Mouse (Mus musculus): ENCODE measurements at regions not wholly inside any gene's neighbourhood (a gene's known extent, or its start where the extent isn't known, plus 50 kb on each side); places are given as distances from the start of the nearest gene placed in this dataset.

DNA sequence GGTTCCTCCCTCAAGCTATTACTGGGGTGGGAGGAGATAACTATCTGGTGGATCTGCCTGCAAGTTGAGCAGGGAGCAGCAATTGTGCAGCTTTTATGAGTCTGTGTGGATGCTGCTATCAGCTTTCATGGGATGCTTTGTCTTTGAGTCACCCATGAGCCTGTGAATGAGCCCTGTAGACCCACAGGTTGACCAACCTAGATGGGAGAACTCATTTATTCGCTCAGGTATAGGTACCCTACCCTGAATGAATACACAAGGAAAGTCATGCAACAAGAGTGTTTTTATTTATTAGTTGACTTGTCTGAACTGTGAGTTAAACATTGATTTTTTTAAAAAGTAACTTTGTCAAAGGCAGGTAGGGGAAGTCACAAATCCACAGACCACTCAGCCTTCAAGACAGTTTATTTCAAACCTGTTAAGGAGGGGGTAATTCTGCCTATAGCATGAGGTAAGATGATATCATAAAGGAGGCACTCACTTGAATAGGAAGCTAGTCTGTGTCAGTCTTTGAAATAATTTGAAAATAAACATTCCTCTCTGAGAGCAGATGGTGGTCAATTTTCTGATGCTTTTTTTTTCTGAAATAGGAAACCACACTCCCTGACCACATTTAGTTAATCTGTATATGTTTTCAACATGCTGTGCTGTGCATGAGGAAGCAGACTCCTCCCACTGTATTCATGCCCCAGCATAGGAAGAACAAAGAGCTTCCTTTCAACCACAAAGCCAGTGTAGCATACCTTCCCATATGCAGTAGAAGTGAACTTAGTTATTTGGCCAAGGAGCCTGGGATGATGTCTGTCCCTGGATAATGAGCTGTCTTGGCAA lies 302.0 kb downstream of the Cmpk2 start:
- no peak for DNase-seq

DNA sequence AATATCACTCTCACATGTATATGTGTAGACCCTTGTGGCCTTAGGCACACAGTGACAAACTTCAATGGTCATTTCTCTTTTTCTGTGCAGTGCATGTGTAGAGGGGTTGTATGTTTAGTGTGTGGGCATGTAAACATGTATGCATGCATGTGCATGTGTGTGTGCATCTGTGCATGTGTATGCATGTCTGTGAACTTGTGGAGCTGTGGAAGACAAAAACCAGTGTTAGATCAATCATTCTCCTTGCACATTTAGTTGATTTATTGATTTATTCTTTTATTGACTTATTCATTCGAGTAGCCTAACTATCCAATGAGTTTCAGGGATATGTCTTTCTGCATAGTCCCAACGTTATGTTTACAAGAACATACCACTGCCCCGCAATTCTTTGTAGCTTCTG lies 298.5 kb downstream of the Cmpk2 start:
- no peak for DNase-seq

- no peak for DNase-seq
These were observed 289.8 kb downstream of the Cmpk2 start for GRCm38 (mm10) chr12:26758657-26759325.

DNA sequence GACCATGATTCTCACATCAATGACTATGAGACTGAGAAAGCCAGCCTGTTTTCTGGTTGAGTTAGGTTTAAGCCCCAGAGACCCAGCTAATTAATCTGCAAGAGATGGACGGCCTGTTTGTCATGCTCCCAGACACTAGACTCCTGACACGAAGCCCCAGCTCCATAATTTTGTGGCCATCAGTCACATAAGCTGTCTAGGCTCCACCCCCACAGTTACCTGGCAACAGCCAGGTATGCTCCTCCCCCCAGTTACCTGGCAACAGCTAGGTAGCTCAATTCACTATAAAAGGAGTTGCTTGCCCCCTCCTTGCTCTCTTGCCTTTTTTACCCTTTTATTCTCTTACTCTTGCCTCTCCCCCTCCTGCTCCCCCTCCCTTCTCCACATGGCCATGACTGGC lies 287.3 kb downstream of the Cmpk2 start:
- DNase-seq, result no peak

- DNase-seq, result no peak
These were observed 285.6 kb downstream of the Cmpk2 start for GRCm38 (mm10) chr12:26754611-26755010.

DNA sequence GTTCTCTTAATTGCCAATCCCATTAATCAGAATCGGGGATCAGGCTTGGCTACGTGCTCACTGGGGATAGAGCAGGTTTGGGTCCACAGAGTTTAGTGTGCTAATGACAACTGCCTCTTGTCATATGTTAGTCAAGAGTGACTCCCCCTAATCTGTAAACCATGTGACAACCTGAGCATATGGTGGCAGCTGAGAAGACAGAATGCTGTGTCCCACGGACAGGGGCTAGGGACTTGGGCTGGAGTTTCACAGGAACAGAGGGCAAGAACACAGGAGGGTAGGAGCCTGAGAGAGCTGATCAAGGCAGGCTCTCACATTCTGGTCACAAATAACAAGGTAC lies 265.5 kb downstream of the Cmpk2 start:
- DNase-seq, result no peak

DNA sequence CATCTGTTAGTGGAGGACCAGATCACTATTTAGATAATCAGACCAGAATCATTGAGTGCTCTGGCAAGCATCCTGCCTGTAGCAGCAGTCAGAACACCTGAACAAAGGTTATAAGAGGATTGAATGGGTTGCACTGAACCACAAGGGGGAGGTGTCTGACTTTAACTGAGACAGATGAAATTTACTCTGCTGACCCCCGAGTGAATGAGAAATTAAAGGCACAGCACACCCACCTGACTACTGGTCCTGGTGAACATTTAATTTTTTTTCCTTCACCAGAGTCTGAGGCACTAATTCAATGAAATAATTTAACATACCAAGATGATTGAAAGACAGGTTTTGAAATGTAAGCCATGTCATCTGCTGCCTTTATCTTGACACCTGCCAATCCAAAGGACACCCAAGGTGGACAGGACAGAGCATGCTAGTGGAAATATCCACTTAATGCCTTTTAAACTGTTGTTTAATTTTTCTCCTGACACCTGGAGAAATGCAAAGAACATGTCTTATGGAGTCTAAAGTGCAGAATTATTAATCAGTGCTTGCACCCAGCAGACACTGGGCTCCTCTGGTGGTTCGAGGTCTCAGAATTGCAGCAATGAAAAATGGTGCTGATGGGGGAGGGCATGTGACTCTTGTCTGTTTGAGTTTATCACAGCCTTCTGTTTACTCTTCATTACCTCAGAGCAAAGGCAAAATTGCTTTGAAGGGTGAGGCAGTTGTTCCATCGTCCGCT lies 265.0 kb downstream of the Cmpk2 start:
- DNase-seq, result no peak

DNA sequence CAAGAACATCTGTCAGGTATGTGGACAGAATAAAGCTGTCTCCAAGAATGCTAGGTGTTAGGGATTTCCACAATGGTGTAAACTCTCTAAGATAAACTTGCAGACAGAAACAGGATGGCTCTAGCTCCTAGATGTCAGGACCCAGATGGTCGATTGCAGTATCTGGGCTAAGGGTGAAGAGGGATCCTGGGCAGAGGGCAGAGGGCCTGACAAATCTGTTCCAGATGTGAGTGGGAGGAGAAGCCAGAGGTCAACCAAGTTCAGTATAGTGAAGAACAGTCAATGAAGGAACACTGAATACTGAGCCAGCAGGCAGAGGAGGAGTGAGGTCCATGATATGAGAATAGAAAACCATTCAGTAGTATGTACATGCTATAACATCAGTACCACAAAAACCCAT lies 254.4 kb downstream of the Cmpk2 start:
- no peak for DNase-seq

GRCm38 (mm10) chr12:26698838-26699237 lies 229.8 kb downstream of the Cmpk2 start:
- DNase-seq, result no peak

GRCm38 (mm10) chr12:26688048-26688447 lies 219.0 kb downstream of the Cmpk2 start:
- no peak for DNase-seq

DNA sequence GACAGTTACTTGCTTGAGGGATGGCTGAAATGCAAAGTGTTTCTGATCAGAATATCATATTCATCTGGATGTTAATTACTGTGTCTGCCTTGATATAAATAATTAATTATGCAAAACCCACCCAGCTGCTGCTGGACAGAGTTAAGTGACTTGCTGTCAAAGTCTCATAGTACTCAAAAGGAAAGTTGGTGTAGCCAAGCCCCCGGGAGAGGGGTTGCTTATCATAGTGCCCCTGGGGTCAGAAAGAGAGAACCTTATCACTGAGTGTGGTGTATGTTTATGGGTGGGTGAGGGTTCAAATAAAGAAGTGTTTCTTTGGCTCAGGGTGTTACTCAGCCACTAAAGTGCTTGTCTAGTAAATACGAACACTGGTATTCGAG lies 211.6 kb downstream of the Cmpk2 start:
- no peak for DNase-seq

GRCm38 (mm10) chr12:26679887-26680567 lies 211.0 kb downstream of the Cmpk2 start:
- DNase-seq, result no peak

DNA sequence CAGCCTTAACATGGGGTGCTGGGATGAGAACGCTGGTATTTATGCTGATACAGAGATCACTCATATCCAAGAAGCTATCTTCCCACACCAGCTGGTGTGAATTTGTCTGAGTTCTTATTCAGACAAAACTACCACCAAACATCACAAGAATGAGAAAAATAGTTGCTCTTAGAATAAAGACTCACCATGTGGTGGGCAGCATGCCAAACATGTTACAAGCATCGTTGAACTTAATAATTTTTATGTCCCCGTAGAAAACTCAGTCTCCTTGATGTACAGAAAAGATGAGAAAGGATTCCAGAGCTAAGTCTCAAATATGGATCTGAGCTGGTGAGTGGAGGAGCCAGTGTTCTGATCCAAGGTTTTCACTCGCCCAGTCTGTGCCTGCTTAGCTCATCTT lies 196.5 kb downstream of the Cmpk2 start:
- no peak for DNase-seq

DNA sequence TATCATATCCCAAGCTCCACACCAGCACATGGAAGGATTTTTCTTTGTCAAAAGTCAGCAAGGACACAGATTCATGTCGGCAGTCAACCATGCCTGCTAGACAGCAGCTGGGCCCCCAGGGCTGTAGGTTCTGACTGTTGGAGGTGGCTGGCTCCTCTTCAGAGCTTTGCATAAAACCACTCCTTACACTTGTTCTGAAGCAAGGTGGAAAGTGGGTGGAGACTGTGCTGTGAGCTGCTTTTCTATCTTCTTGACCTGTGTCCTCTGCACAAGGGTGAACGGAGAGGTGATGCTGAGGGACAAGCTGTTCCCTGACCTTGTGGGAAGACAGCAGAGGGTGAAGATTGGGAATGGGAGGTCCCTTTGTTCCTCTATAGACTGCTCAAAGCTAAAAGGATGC lies 185.2 kb downstream of the Cmpk2 start:
- DNase-seq, result no peak

DNA sequence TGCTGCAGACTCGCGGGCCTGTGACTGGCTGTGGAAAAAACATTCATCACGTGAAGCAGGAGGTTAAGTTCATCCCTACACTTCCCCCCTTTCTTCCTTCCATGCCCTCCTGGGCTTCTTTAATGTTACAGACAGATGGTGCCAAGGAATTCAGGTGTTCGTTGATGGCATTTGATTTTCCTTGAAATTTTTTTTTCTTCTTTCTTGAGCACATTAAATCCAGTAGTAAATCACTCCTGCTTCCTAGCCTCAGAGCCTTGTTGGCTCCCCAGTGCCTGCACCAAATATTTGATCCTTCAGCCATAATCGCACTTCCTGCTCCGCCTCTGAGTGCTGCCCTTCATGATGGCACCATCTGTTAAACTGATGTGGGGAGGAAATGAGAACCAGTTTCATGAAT lies 184.8 kb downstream of the Cmpk2 start:
- DNase-seq, result no peak

GRCm38 (mm10) chr12:26646141-26646540 lies 177.1 kb downstream of the Cmpk2 start:
- DNase-seq, result no peak

DNA sequence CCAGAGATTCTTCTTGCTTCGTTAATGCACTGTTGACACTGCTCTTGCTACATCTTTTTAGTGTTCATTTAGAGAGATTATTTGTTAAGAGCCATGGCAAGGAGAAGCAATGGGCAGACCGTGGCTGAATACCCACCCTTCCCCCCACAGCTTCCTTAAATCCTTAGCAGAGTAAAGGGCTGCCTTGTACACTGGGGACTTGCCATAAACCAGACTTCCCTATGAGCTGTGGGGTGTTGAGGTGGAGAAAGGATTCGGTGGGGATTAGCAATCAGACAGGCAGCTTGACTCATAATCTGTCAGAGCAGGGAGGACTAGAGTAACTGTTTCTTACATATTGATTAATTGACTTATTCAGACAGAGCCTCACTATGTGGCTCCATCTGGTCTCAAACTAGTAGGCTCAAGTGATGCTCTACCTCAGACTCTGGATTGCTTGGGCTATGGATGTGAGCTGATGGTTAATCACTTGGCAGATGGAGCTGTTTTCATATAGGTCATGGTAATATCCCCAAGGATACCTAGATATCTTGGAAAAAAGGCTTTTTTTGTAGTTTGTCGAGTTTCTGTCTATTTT lies 166.7 kb downstream of the Cmpk2 start:
- no peak for DNase-seq

DNA sequence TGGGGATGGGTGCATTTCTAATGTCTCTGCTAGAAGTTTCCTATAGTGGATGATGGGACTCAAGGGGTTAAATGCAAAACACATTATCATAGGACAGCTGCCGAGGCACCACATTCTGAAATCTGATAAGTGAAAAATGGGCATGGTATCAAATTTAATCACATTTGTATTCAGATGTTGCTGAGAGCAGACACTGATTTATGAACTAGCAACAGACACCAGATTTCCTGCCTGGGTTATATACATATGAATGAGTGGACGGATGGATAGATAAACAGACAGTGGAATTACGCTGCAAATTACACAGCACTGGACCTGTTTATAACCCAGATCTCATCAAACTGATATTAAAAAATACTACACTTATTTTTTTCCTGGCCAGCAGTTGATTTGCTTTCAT lies 166.2 kb downstream of the Cmpk2 start:
- no peak for DNase-seq

DNA sequence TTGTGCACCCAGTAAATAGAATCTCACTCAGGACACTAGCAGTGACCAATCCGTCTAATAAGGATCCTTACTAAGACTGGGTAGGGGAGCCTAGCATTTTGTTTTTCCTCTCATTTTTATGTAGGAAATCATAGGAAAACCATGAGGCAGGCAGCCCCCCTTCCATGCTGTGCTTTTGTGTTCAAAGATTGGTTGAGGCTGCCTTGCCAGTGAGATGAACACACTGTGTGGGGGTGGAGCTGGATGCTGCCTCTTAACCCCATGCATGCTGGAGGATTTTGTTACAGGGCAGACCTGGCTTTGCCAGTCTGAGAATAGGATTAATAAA lies 162.8 kb downstream of the Cmpk2 start:
- DNase-seq, result no peak

- DNase-seq, result no peak
These were observed 162.2 kb downstream of the Cmpk2 start for GRCm38 (mm10) chr12:26631111-26631794.

DNA sequence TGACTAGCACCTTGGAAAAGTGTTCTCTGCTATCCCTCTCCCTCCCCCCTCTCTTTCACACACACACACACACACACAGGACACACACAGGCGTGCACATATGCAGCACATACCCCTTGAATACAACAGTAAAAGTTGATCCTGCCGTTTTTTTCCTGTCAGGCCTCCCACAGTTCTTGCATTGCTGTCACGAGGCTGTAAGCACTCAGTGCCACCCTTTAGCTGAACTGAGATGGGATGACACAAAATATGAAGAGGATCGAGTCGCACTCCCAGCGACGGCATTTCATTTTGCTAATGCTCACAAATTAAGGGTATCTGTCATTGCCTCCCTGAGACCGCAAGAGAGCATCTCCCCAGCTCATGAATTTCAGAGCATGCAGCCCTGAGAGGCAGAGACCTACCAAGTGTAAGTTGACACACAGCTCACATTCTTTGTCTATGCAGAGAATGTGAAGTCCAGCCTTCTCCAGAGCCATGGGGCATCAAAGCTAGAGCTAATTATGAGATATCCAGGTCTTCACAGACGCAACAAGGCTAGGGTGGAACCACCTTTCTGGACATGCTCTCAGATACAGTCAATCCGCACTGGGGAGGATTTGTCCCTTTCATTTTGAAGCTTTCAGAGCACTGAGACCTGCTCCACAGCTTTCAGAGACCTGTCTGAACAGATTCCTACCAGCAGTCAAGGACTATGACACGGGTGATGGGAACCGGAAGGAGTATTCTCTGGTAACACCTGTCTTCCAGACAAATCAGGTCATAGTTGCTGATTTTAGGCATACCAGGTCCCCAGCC lies 152.3 kb downstream of the Cmpk2 start:
- no peak for DNase-seq

Measured in kidney, adult 18-20 months (tissue).